Mouse (Mus musculus) megakaryocyte-erythroid progenitor cell, adult 5-6 weeks (primary cell): ENCODE results near the gene Pga5. TPM values are rescaled to one million over a fixed set of nuclear protein-coding genes. Genes with fewer than 3 reads are reported as not detected.
A peak's percentile ranks its signal among the peaks of the same experiment; 100 is the strongest.

Experiments
- ATAC-seq: replicated peaks from 2 replicates; pipeline ENCODE4 v1.8.0; 2016; ENCODE audit warnings: mild to moderate bottlenecking, inconsistent platforms; ENCODE audit not compliant: severe bottlenecking, poor library complexity, low FRiP score, low TSS enrichment
- total RNA-seq, 2 experiments: library from RNA; stranded (forward) in 1 of 2; stranded (reverse) in 1 of 2; fragments of 200-1000, 215-1000 nt in 1 of 2; fragments of >200 nt in 1 of 2; fragmentation: Nextera tagmentation in 1 of 2; gene quantifications; 2 replicates each; pipeline ENCODE4 v1.2.3; 2014 to 2017

Pga5 gene
- total RNA-seq (2014; fragmentation: Nextera tagmentation) (not detected in 2 replicates), total RNA-seq (2017) (not detected in 2 replicates)

GRCm38 (mm10) chr19:10677915-10678771 is at the start of gene Pga5:
Pga5 (minus strand) TSS chr19:10678071.
- peak; percentile 75 for ATAC-seq

- no peak for ATAC-seq
These were observed 46.9 kb upstream of the Pga5 start for GRCm38 (mm10) chr19:10724629-10725363.

- no peak for ATAC-seq
These were observed 45.8 kb upstream of the Pga5 start for GRCm38 (mm10) chr19:10723649-10724048.

GRCm38 (mm10) chr19:10723084-10723483 is 45.2 kb upstream of the Pga5 start:
- no peak for ATAC-seq

DNA sequence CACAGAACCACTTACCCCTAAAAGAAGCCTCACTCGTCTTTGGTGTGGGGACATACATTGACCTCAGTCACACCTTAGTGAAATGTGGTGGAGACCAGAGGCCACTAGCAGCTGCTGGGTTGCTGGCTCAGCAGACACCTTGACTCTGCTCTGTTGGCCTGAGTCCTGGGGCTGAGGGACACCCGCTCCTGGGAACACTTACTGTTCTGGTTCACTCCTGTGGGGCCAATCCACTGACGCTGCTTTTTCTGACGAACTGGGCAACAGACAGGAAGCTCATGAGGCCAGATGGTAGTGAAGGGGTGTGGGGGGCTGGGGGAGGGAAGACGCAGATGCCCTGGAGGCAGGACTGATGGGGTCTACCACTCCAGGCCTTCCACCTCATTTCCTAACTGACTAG is 43.2 kb upstream of the Pga5 start:
- no peak for ATAC-seq

DNA sequence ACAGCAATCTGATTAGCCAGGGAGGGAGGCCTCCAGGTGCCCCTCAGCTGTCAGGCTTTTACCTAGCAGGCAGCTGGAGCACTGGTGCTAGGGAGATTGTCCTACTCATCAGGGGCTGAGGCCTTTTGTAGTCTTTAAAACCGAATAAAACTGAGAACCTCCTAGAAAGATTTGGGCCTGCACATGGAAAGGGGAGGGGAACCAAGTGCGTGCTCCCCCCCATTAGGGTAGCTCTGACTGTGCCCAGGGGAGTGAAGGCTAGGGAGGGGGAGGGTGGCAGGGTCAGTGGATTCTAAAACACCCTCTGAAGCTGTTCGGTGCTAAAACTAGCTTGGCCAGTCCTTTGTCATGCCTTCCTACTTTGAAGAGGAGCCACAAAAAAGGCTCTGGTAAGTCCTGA is 42.7 kb upstream of the Pga5 start:
- no peak for ATAC-seq

DNA sequence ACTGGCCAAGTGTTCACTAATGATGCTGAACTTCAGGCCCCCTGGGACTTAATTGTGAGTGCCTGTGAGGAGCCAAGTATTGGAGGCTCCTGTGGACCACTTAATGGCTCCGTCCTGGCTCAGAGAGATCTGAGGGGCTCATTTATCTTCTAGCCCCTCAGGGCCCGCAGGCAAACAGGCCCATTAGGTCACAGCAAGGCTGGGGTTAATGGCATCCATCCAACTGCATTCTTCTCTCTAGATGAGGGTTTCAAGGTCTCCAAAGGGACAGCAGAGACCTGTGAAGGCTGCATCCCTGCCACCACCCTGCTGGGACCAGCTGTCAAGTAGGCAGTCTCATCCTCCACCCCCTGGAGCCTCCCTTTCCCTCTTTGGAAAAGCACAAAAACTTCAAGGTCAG is 41.9 kb upstream of the Pga5 start:
- ATAC-seq, result no peak

DNA sequence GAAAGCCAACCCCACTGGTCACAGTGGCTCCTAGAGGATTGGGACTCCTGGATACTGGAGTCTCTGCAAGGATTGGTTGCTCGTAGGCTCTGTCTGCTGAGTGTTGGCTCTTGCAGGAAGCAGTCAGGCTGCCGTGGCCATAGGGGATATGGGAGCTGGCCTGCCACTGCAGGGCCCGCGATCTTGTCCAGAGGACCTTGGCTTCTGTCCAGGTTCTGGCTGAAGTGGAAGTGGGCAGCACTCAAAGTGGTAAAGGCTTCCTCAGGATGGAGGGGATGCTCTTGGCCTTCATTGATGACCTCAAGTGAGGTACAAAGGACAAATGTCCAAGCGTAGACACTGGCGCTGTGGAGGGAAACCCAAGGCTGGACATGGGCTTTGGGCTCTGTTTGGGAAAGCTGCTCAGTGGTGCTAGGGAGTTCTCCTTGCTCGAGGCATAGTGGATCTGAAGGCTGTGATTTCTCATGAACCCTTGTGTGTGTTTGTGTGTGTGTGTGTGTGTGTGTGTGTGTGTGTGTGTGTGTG is 40.4 kb upstream of the Pga5 start:
- ATAC-seq, result no peak

DNA sequence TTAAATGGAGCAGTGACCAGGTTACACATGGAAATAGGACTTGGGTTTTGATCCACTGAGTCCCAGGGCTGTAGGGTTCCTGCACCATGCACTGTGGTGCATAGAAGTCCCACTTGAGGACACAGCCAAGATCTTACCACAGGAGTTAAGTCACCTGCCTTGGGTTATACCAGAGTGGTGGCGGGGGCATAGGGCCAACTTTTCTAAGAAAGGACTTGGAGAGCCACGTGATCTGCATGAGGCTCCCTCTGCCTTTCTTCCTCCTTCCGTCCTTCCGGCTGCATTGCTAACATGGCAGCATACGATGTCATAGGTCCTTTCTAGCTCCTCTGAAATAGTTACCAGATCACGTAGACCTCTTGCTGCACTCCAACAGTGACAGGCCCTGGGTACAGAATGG is 37.6 kb upstream of the Pga5 start:
- no peak for ATAC-seq

DNA sequence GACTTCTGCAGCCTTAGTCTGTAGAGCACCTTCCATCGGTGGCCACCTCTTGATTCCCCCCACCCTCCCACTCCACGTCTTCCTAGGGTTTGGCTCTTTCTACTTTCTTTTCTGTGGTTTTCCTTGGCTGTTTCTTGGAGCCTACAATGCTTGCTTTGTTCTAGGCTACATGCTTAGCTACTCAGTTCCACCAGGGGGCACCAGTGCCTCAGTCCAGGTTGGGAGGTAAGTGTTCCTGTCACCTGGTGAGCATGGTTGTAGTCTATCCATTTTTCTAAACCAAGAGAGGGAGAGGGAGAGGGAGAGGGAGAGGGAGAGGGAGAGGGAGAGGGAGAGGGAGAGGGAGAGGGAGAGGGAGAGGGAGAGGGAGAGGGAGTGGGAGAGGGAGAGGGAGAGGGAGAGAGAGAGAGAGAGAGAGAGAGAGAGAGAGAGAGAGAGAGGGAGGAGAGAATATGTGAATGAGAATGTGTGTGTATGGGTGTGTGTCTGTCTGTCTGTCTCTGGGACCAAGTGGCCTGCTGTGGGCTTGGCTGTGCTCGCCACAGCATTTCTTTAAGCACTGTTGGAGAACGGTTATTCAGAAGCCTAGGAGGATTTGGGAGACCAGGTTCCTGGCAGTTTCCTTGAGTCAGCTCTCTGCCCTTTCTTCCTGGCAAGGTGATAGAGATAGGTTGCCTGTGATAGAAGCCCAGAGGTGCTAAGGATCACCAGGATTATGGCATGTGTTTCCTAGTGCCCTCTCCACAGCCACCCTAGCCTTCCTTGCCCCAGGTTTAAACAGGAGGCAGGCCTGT is 37.0 kb upstream of the Pga5 start:
- ATAC-seq, result no peak

GRCm38 (mm10) chr19:10714168-10714567 is 36.3 kb upstream of the Pga5 start:
- ATAC-seq, result no peak

DNA sequence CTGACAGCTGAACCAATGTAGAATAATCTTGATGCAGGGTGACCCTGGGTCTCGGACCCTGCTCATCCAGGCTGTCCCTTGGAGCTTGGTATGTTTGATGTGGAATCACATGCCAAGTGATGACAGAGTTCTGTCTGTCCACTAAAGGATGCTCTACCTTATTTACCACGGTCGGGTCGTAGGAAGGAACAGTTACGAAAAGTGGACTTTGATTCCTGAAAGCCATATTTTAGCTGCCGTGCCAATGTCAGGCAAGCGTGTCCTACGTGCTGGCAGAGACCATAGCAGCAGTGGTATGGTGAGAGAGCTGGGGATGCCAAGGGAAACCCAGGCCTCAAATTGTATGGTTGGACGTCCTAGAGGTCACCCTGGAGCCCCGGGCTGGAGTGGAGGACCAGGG is 35.7 kb upstream of the Pga5 start:
- ATAC-seq, result no peak

DNA sequence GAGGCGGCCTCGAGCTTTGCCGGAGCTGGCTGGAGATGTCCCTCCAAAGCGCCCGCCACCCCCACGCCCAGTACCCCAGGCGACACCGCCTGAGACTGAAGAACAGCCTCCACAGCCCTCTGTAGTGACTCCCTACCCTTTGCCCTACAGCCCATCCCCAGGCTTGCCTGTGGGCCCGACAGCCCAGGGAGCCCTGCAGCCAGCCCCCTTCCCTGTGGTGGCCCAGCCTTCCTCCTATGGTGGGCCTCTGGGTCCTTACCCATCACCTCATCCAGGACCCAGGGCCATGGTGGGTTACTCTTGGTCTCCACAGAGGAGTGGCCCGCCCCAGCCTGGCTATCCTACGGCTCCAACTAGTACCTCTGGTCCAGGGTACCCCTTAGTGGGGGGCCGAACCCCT is 34.8 kb upstream of the Pga5 start:
- ATAC-seq, result no peak

GRCm38 (mm10) chr19:10712194-10712593 is 34.3 kb upstream of the Pga5 start:
- ATAC-seq, result no peak

DNA sequence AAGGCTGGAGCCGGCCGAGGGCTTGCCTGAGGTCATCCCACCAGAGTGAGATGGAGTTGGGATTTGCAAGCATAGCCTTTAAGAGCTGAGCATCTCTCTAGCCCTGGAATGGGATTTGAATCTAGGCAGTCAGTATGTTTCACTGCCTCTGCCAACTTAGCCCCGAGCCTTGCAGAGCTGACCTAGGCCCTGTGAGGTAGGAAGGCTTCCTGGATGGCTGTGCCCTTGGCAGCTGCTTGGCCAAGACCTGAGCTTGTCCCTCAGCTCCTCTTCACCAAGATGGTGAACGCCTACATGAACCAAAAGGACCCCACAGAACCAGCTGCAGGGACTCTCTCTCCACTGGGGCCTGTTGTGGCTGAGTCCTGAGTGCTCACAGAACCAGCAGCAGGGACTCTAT is 32.9 kb upstream of the Pga5 start:
- ATAC-seq, result no peak

DNA sequence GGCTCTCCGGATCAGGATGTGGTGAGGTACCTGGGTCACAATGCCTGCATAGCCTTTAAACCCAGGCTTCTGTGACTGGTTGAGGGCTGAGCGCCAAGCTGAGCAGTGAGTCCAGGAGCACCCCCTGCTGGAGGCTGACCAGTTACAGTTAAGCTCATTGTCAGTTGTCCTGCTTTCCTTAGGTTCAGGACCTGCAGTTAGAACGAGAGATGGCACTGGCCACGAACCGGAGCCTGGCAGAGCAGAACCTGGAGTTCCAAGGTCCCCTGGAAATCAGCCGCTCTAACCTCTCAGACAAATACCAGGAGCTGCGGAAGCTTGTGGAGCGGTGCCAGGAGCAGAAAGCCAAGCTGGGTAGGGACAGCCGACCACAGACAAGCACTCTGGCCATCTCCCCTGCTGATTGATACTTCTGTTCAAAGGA is 32.2 kb upstream of the Pga5 start:
- peak; percentile 53 for ATAC-seq

DNA sequence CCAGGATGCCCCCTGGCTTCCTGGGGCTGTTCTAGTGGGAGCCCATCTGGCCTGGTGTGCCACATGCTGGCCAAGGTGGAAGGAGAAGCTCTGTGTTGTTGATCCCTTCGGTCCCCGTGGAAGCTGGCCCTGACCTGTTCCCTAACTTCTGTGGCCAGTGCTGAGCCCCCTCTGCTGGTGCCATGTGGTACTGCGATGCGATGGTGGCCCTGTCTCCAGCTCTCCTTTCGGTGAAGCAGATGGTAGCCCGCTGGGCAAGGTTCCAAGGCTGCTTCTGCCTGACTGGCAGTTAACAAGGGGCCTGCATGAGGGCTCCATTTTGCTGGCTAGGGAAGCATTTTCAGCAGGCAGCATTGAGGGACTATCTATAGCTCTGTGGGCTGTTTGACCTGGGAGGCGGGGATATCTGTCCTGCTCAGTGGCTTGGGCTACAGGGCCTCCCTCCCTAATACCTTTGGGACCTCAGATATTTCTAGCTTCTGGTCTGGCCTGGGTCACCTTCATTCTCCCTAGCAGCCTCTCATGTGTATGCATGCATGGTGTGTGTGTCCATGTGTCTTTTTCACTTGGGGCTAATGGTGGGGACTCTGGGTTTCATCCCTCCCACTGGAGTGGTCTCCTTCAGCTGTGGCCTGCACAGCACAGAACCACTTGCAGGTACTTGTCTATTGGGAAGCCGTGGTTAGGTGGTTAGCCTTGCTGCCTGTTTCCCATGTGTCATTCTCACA is 31.7 kb upstream of the Pga5 start:
- peak; percentile 88 for ATAC-seq

- no peak for ATAC-seq
These were observed 31.0 kb upstream of the Pga5 start for GRCm38 (mm10) chr19:10708900-10709299.

DNA sequence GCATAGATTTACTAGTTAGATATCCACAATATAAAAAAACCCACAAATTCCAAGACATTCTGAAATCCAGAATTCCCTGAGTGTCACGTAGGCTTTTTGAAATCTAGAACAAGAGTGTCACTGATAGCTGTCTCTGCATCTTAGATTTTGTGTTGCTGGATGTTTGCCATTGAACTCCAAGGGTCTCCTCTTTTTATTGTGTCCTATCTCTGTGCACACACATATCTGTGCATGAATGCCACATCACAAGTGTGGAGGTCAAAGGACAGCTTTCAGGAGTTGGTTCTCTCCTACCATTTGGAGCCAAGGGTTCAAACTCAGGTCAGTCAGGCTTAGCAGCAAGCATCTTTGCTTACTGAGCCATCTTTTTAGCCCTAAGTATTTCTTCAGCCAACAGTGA is 30.0 kb upstream of the Pga5 start:
- no peak for ATAC-seq
